Mouse (Mus musculus) heart, postnatal 14 days (tissue): ENCODE measurements around the gene Chic2. TPM values are rescaled to one million over a fixed set of nuclear protein-coding genes. Genes with fewer than 3 reads are reported as not detected.

ENCODE experiments used
- DNase-seq, 2 experiments: peaks; one replicate each; pipeline ENCODE4 v3.0.0; 2021 to 2022
- intact Hi-C: fragments of 180-260 bp; cut with DNase I; formaldehyde crosslinking; loops from one replicate; pipeline ENCODE4 v1.15.1; 2025
- long read RNA-seq, 2 experiments: library from polyadenylated mRNA; stranded (forward); transcript quantifications; one replicate each; pipeline ENCODE4 v2.0.0; 2021
- total RNA-seq, 2 experiments: library from RNA; stranded (reverse); gene quantifications; 2 replicates each; pipeline ENCODE4 v1.2.3; 2021

Chic2 gene
- 10 to 100 TPM; 22.2 to 23.5 TPM for total RNA-seq
- long read RNA-seq, experiment 1, full-length matches to known transcripts, result 58 of 65 reads
- long read RNA-seq, experiment 1, partial matches to known transcripts, result 0 of 65 reads
- long read RNA-seq, experiment 1, other reads (novel, unspliced or antisense), result 7 of 65 reads
- long read RNA-seq, experiment 2, full-length matches to known transcripts, result 28 of 30 reads
- long read RNA-seq, experiment 2, partial matches to known transcripts, result 1 of 30 reads
- long read RNA-seq, experiment 2, other reads (novel, unspliced or antisense), result 1 of 30 reads

- intact Hi-C loops, result no loop called here
- DNase-seq, result peak; percentile 91 to 93
Measured at GRCm38 (mm10) chr5:75044310-75044904, at the start of gene Chic2. Gene Chic2 (minus strand): TSS chr5:75044774.

DNA sequence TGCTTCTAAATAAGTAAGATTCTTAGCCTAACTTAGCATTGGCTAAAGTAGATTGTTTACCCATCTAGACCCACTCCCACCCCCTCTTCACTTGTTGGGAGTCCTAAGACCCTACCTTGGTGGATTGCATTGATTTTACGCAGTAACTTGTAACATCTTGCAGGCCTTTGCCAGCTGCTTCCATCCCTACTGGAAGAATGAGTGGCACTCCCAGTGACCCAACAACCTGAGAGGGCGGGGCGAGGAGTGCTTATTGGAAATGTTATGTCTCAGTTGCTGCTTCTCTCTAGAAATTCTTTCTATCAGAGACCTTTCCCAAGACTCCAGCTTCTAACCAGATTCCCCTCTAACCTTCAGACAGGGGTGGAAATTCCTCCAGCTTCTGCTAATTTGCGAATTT lies 41.3 kb upstream of the Chic2 start:
- intact Hi-C loops, result no loop called here
- DNase-seq, result no peak

- DNase-seq, result no peak
- intact Hi-C loops, result no loop called here
Measured at GRCm38 (mm10) chr5:75085521-75085875, 40.9 kb upstream of the Chic2 start.

DNA sequence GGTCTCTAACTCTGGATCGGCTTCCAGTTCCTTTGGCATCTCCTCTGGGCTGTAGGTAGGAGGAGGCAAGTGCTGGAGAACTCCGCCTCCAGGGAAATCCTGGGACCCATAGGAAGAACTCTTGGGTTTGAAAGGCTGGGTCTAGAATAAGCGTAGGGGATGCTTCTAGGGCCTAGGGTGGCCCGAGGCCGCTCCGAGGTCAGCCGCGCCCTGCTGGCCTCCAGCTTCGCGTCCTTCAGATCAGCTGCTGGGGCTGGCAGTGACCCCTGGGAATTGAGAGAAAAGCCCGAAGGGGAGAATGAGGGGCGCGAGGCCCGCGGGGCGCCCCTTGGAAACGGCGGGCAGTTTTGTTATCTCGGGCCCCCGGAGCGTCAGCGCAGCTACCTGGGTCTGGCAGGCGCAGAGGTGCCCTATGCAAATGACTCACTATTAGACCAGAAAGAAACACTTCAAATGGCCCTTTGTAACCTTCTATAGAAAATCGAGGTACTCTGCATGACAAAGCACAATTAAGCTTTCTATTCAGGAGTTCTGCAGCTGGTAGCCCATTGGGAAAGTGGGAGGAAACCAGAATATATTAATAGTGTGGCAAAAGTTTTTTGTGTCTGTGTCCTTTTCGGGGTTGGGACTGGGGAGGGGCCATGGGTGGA lies 40.4 kb upstream of the Chic2 start:
- DNase-seq, result no peak
- intact Hi-C loops, result no loop called here

DNA sequence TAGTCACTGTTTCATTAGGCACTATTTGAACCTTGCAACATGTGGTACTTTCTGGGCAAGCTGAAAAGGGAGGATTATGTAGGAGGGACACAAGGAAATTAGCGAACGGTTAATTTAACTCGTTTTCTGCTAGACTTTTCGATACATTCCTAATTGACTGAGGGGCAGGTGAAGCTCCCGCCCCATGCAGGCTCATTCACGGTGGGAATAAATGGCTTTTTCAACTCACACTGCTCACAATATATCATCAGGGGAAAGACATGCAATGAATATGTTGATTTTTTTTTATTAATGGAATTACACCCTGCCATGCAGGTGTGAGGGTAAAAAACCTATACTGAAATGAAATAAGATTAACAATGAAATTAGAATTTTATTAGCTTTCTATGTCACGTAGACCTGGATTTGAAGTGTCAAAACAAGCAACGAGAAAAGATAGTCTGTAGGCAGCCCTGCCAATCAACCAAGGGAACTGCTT lies 39.9 kb upstream of the Chic2 start:
- intact Hi-C loops, result no loop called here
- DNase-seq, result no peak

- DNase-seq, result no peak
- intact Hi-C loops, result no loop called here
Measured at GRCm38 (mm10) chr5:75083591-75084392, 39.2 kb upstream of the Chic2 start.

GRCm38 (mm10) chr5:75083061-75083460 lies 38.5 kb upstream of the Chic2 start:
- intact Hi-C loops, result no loop called here

DNA sequence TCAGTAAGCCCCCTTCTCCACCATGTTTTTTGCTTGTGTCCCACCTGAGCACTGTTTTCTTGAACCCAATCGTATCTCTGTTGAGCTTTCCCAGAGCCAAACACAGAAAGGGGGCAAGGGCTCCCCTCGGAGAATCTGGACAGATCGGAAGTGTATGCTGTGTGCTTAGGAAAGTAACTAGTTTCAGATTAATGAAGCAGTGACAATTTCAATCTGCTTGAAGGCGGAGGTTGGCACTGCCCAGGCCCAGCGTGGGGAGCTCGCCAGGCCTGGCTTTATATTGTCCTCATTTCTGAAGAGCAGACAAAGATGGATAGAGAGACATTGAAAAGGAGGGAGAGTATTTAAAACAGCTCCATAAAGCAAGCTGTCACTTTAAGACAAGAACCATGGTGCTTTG lies 37.9 kb upstream of the Chic2 start:
- intact Hi-C loops, result no loop called here
- no peak for DNase-seq

More at GRCm38 (mm10) chr5:75083061-75083460, 38.5 kb upstream of the Chic2 start:
- DNase-seq, result no peak

- intact Hi-C loops, result no loop called here
- no peak for DNase-seq
Measured at GRCm38 (mm10) chr5:75079564-75079963, 35.0 kb upstream of the Chic2 start.

- intact Hi-C loops, result no loop called here
- no peak for DNase-seq
Measured at GRCm38 (mm10) chr5:75077051-75077380, 32.4 kb upstream of the Chic2 start.

DNA sequence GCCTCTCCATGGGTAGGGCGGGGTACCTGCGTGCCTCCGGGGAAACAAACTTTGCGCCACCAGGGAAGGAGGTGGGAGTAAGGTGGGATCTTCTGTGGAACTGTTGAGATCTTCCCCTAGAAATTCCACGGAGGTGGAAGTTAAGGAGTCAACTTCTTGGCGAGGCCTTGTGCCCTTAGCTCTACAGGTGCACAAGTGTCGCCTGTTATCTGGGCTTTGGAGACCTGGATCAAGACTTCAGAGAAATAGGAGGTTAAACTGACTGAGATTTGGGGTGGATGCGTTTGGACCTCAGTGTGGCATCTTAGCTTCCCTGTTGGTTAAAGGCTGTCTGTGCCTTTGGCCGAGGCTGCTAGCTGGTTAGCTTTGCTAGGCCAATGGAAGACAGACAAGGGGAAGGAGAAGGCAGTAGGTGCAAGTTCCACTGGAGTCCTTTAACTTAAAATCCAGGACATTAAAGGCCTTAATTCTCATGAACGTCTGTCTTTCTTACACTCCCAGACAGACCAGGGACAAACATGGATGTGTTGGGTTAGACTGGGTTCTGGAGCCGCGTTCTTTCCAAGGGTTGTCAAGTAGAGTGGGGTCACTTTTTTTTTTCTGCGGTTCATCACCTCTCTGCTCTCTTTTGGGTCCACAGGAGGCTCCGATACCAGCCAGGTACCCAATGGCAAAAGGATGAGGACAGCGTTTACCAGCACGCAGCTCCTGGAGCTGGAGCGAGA lies 31.9 kb upstream of the Chic2 start:
- intact Hi-C loops, result no loop called here
- no peak for DNase-seq

GRCm38 (mm10) chr5:75075383-75075941 lies 30.9 kb upstream of the Chic2 start, which contains the start of gene Gsx2:
Gene Gsx2 (plus strand): TSS chr5:75075601.
- DNase-seq, result no peak
- intact Hi-C loops, result no loop called here

- intact Hi-C loops, result no loop called here
- DNase-seq, result no peak
Measured at GRCm38 (mm10) chr5:75074537-75075382, 30.2 kb upstream of the Chic2 start.

DNA sequence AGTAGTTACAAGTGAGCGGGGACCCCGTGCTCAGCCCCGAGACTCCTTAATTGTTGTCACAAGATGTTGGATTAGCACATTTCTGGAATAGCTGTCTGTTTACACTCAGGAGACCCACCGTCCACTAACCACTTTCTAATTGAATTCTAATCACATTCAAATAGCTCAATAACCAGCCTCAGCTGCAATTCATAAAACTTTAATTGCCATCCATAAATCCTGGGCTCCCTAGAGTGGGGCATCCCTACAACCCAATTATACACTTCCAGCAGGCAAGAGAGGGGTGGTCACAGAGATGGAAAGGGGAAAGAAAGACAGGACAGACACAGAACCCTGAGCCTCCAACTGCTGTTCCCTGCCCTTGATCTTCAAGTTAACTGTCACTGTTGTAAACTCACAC lies 29.6 kb upstream of the Chic2 start:
- no peak for DNase-seq
- intact Hi-C loops, result no loop called here

- no peak for DNase-seq
- intact Hi-C loops, result no loop called here
Measured at GRCm38 (mm10) chr5:75073684-75074083, 29.1 kb upstream of the Chic2 start.

DNA sequence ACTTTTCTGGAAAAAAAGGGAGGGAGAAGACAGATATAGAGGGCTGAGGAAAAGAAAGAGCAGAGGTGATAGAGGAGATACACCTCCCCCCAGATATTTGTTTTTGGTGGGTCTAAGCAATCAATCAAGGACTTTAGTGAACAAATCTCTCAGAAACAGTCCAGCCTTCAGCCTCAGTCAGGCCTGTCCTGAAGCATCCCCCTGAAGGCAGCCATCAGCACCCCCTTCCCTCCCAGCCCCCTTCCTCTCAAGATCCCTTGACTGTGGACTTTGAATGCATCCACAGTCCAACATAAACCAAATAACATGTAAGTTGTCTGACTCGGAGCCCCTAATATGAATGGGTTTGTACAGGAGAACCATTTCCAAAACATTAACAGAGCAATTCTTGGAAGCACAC lies 28.6 kb upstream of the Chic2 start:
- DNase-seq, result no peak
- intact Hi-C loops, result no loop called here

DNA sequence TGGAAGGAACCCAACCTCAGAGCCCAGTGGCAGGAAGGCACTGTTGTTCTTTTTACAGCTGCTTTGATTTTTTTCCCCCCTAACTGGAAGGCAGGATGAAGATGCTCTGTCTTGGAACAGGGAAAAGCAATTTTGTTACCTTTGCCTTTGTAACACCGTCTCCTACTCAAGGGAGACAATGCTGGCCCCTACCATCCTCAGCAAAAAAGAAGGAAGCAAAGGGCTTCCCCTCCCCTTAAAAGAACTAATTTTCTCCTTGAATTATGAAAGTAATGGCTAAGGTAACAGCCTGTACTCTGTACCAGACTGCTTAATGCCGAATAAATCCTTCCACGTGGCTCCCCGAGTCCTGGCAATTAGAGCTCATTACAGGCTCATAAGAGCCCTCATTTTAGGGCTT lies 28.0 kb upstream of the Chic2 start:
- intact Hi-C loops, result no loop called here
- no peak for DNase-seq

DNA sequence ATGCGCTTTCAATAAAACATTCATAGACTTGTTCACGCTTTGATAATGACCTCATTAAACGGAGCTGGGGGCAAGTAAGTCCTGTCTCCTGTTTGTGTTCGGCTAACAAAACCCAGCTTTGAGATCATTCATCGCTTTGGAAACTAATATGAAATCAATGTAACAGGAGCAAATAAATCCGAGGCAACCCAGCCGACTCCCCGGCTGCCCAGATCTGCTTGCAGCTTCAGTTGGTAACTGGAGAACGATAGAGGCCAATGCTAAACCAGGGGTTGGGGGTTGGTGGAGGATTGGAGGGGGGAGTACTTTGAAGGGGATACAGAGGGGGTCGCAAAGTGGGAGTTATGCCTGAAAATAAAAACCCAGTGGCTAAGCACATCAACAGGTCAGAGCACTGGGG lies 27.4 kb upstream of the Chic2 start:
- DNase-seq, result no peak
- intact Hi-C loops, result no loop called here

DNA sequence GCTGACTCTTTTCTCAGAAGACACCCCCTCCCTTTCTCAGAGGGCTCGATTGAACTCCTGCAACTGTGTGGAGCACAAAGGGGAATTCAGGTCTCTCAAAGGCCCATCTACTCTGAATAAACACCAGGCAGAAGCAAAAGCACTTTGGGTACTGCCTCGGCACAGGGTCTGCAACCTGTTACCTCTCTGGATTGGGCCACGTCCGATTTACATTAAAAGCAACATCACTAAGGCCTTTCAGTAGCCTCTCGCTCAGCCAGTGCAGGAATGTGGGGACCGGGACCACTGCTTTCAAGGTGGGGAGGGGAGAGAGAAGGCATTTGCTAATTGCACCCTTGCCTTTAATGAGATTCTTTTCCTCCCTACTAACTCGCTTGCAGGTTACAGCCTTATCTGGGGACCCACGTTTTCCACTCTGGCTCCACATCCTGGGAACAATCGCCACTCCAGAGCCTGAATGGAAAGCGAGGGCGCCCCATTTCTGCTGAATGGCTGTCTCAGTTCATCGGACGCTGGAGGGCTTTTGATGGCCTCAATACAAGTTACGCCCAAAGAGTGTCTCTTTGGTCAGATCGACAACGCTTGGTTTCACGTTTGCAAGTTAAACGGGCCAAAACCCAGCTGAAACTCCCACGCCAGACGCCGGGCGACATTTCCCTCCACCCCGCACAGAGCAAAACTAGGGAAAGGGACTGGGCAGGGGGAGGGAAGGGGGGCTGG lies 26.2 kb upstream of the Chic2 start:
- intact Hi-C loops, result no loop called here

More for the DNA sequence above, 26.2 kb upstream of the Chic2 start:
- no peak for DNase-seq
